Mouse (Mus musculus) spleen, postnatal 0 days (tissue): Measurements from ENCODE around the gene Vmn2r19. TPM values are rescaled to one million over a fixed set of nuclear protein-coding genes. Genes with fewer than 3 reads are reported as not detected.

Source experiments
- polyA plus RNA-seq: library from polyadenylated mRNA; unstranded; fragments of >200 nt; fragmentation: Nextera tagmentation; extraction: Ambion mirVana; gene quantifications from 2 replicates; pipeline ENCODE4 v1.2.1, GENCODE M21; 2015

The Vmn2r19 gene
- polyA plus RNA-seq = not detected in 2 replicates

GRCm38 (mm10) chr6:123308033-123308432, at the start of gene Vmn2r19:
Gene Vmn2r19 (plus strand): TSS chr6:123308333.

GRCm38 (mm10) chr6:123261555-123262161, 46.5 kb upstream of the Vmn2r19 start, which contains the start of gene Clec4d:
Gene Clec4d (plus strand): TSS chr6:123262111.

DNA sequence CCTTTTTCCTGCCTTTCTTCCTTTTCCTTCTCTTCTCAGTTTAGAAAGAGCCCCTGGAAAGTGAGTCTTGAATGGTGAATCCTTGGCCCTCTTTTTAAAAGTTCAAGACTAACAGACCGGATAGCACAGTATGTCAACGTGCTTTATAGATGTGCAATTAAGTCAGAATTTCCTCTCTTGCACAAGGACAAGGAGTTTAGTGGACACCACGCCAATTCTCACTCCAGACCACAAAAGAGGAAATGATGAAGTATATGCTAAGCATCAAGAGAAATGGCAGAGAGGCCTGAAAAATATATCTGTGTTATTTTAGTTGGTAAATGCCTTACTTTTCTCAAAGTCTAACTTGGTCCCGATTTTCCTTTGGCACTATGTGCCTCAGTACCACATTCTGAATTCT, 18.4 kb upstream of the Vmn2r19 start, which contains the start of gene Clec4e:
Gene Clec4e (minus strand): TSS at position 118 of the 400 bp plus-strand sequence.

Other genes with a start within 250 kb of the Vmn2r19 start
- gene Clec4a2, start 201.9 kb upstream of the Vmn2r19 start, polyA plus RNA-seq = 34.7 and 46.2 TPM in 2 replicates
- 0.13 and 0.25 TPM in 2 replicates for gene Clec4b2, start 135.4 kb upstream of the Vmn2r19 start, polyA plus RNA-seq
- gene Clec4n, start 78.5 kb upstream of the Vmn2r19 start, polyA plus RNA-seq = 17.1 and 30.0 TPM in 2 replicates
- gene Clec4d, start 46.2 kb upstream of the Vmn2r19 start, polyA plus RNA-seq = 10.6 and 11.8 TPM in 2 replicates
- gene Clec4e, start 18.5 kb upstream of the Vmn2r19 start, polyA plus RNA-seq = 2.6 and 3.1 TPM in 2 replicates
- gene Vmn2r20, start 109.8 kb downstream of the Vmn2r19 start, polyA plus RNA-seq = not detected in 2 replicates
- gene Vmn2r21, start 225.1 kb downstream of the Vmn2r19 start, polyA plus RNA-seq = not detected in 2 replicates